Mouse (Mus musculus) gastrocnemius, postnatal 4 days (tissue): Measurements from ENCODE around the gene Gdf9. TPM values are rescaled to one million over a fixed set of nuclear protein-coding genes. Genes with fewer than 3 reads are reported as not detected.
A peak's percentile ranks its signal among the peaks of the same experiment; 100 is the strongest.
"Not testable (repeated sequence)": the region's sequence is repeated elsewhere in the genome, so short reads cannot be mapped to it uniquely, and the experiment has no call there.

Experiments
- DNase-seq, 2 experiments: peaks; one replicate each; pipeline ENCODE4 v3.0.0; 2021 to 2022; ENCODE audit warnings: low spot score in 2 of 2, mixed read lengths in 2 of 2
- long read RNA-seq, 2 experiments: library from polyadenylated mRNA; stranded (forward); transcript quantifications; one replicate each; pipeline ENCODE4 v2.0.0; 2021
- total RNA-seq, 2 experiments: library from RNA; stranded (reverse); gene quantifications; 2 replicates each; pipeline ENCODE4 v1.2.3; 2021

Gene Gdf9
- total RNA-seq = 1 to 10 TPM in 1 of 2 experiments, under 1 TPM in 1; 0.86 to 1.0 TPM
- long read RNA-seq, experiment 1 = 0 reads
- long read RNA-seq, experiment 2 = 0 reads

- DNase-seq = peak; percentile 76 to 94
These were observed at the start of gene Gdf9, which contains the start of gene Uqcrq for GRCm38 (mm10) chr11:53430670-53431346. Gdf9 (plus strand) TSS chr11:53431023. Uqcrq (minus strand) TSS chr11:53430831.

GRCm38 (mm10) chr11:53383758-53384428 is 46.9 kb upstream of the Gdf9 start:
- DNase-seq = no peak

- no peak for DNase-seq
These were observed 37.0 kb upstream of the Gdf9 start for GRCm38 (mm10) chr11:53393856-53394255.

- no peak for DNase-seq
These were observed 27.2 kb upstream of the Gdf9 start for GRCm38 (mm10) chr11:53403638-53404037.

GRCm38 (mm10) chr11:53411738-53412137 is 19.1 kb upstream of the Gdf9 start:
- no peak for DNase-seq

- DNase-seq = no peak
These were observed 17.0 kb upstream of the Gdf9 start for GRCm38 (mm10) chr11:53413871-53414270.

- no peak for DNase-seq
These were observed 12.8 kb upstream of the Gdf9 start for GRCm38 (mm10) chr11:53418048-53418447.

- DNase-seq = no peak
These were observed 7.8 kb upstream of the Gdf9 start, which contains the start of gene Leap2 for GRCm38 (mm10) chr11:53423036-53423435. Leap2 (minus strand) TSS chr11:53423170.

- DNase-seq = no peak
These were observed 6.0 kb upstream of the Gdf9 start for GRCm38 (mm10) chr11:53424826-53425225.

GRCm38 (mm10) chr11:53425251-53425650 is 5.6 kb upstream of the Gdf9 start:
- no peak for DNase-seq

GRCm38 (mm10) chr11:53425711-53426255 is 5.0 kb upstream of the Gdf9 start:
- DNase-seq = no peak

GRCm38 (mm10) chr11:53426914-53427313 is 3.9 kb upstream of the Gdf9 start:
- DNase-seq = not testable (repeated sequence)

GRCm38 (mm10) chr11:53427993-53428715 is 2.7 kb upstream of the Gdf9 start:
- DNase-seq = no peak

GRCm38 (mm10) chr11:53428716-53429057 is 2.1 kb upstream of the Gdf9 start:
- DNase-seq = no peak

- no peak for DNase-seq
These were observed 1.6 kb upstream of the Gdf9 start for GRCm38 (mm10) chr11:53429182-53429581.

GRCm38 (mm10) chr11:53430300-53430669 is 538 bp upstream of the Gdf9 start:
- no peak for DNase-seq

- no peak for DNase-seq
These were observed 679 bp downstream of the Gdf9 start for GRCm38 (mm10) chr11:53431347-53432056.

- no peak for DNase-seq
These were observed 2.2 kb downstream of the Gdf9 start for GRCm38 (mm10) chr11:53433057-53433456.

- DNase-seq = no peak
These were observed 4.7 kb downstream of the Gdf9 start for GRCm38 (mm10) chr11:53435504-53435903.

GRCm38 (mm10) chr11:53436338-53436737 is 5.5 kb downstream of the Gdf9 start:
- DNase-seq = no peak

- DNase-seq = no peak
These were observed 11.1 kb downstream of the Gdf9 start for GRCm38 (mm10) chr11:53441921-53442320.
